Mouse (Mus musculus): ENCODE results near the gene Mcemp1.

- TF ChIP-seq MAFK (IDR thresholded peaks at IDR 0.05; ENCODE audit: insufficient read depth, low read depth, low read length) (no peak), CHD2 (IDR thresholded peaks at IDR 0.05; ENCODE audit: low read depth, low read length) (no peak)
Measured at GRCm38 (mm10) chr8:3646824-3647531, 18.6 kb upstream of the Mcemp1 start.

Measured in ES-E14 (cell line).